Mouse (Mus musculus) cortical plate, adult 2 months (tissue): ENCODE results near the gene Smim4. TPM values are rescaled to one million over a fixed set of nuclear protein-coding genes. Genes with fewer than 3 reads are reported as not detected.

Experiments
- H3K27ac ChIP-seq: fragments of 200-500 bp; 2 replicates; pipeline ENCODE4 v1.5.1; 2012; ENCODE audit warnings: low read length, control low read depth, inconsistent platforms; ENCODE audit not compliant: insufficient read depth
- H3K4me1 ChIP-seq: fragments of 200-500 bp; 2 replicates; pipeline ENCODE4 v1.6.1; 2011; ENCODE audit warnings: low read length; ENCODE audit not compliant: control insufficient read depth, insufficient read depth
- H3K4me3 ChIP-seq: fragments of 200-500 bp; 2 replicates; pipeline ENCODE4 v1.5.1; 2011; ENCODE audit warnings: mild to moderate bottlenecking, low read length, control low read depth; ENCODE audit not compliant: insufficient read depth
- CTCF ChIP-seq: fragments of 200-500 bp; IDR thresholded peaks from 2 replicates; pipeline ENCODE4 v1.5.1; 2011; ENCODE audit warnings: mild to moderate bottlenecking, control low read depth, low read length; ENCODE audit not compliant: insufficient read depth; ENCODE audit errors: extremely low read depth
- POLR2A ChIP-seq: fragments of 200-500 bp; IDR thresholded peaks from 2 replicates; pipeline ENCODE4 v1.6.1; 2011; ENCODE audit warnings: mild to moderate bottlenecking, low read length, control low read depth; ENCODE audit not compliant: insufficient read depth; ENCODE audit errors: extremely low read depth
- polyA plus RNA-seq: library from polyadenylated mRNA; depleted of rRNA; stranded (reverse); fragments of >200 nt; gene quantifications from 2 replicates; pipeline ENCODE4 v1.2.3, GENCODE M21; 2012

Gene Smim4
- polyA plus RNA-seq, 1 experiment: 28.4 TPM

- no peak for TF ChIP-seq POLR2A
- no peak for TF ChIP-seq CTCF
- 0 out of 2 replicates have a peak, but pooled peaks cover 3% of the 10 kb centered on the region for H3K4me1 ChIP-seq
- no peak overlapping the region for H3K27ac ChIP-seq
- H3K4me3 ChIP-seq: no peak overlapping the region
These were observed 38.1 kb upstream of the Smim4 start for GRCm38 (mm10) chr14:31166827-31167226.

GRCm38 (mm10) chr14:31165991-31166630 is 37.4 kb upstream of the Smim4 start:
- Histone ChIP-seq H3K4me3 (no peak overlapping the region), H3K4me1 (0 out of 2 replicates have a peak, but pooled peaks cover 3% of the 10 kb centered on the region), H3K27ac (no peak overlapping the region)
- TF ChIP-seq CTCF (no peak), POLR2A (no peak)

GRCm38 (mm10) chr14:31165458-31165857 is 36.7 kb upstream of the Smim4 start:
- H3K27ac ChIP-seq: no peak overlapping the region
- no peak for TF ChIP-seq POLR2A
- TF ChIP-seq CTCF: no peak
- H3K4me3 ChIP-seq: no peak overlapping the region
- 0 out of 2 replicates have a peak, but pooled peaks cover 3% of the 10 kb centered on the region for H3K4me1 ChIP-seq

- Histone ChIP-seq H3K4me1 (0 out of 2 replicates have a peak, but pooled peaks cover 3% of the 10 kb centered on the region), H3K27ac (no peak overlapping the region), H3K4me3 (no peak overlapping the region)
- TF ChIP-seq CTCF: no peak
- no peak for TF ChIP-seq POLR2A
These were observed 36.3 kb upstream of the Smim4 start for GRCm38 (mm10) chr14:31165010-31165409.

GRCm38 (mm10) chr14:31164067-31164466 is 35.3 kb upstream of the Smim4 start:
- no peak overlapping the region for H3K4me3 ChIP-seq
- no peak overlapping the region for H3K27ac ChIP-seq
- H3K4me1 ChIP-seq: 0 out of 2 replicates have a peak, but pooled peaks cover 3% of the 10 kb centered on the region
- TF ChIP-seq POLR2A (no peak), CTCF (no peak)

- TF ChIP-seq CTCF: no peak
- TF ChIP-seq POLR2A: no peak
- no peaks in the 10 kb centered on the region for H3K4me1 ChIP-seq
- H3K27ac ChIP-seq: no peak overlapping the region
- H3K4me3 ChIP-seq: no peak overlapping the region
These were observed 32.9 kb upstream of the Smim4 start for GRCm38 (mm10) chr14:31161638-31162037.

GRCm38 (mm10) chr14:31161191-31161590 is 32.4 kb upstream of the Smim4 start:
- Histone ChIP-seq H3K4me3 (no peak overlapping the region), H3K27ac (no peak overlapping the region), H3K4me1 (no peaks in the 10 kb centered on the region)
- TF ChIP-seq CTCF (no peak), POLR2A (no peak)

GRCm38 (mm10) chr14:31160196-31161150 is 31.7 kb upstream of the Smim4 start:
- no peaks in the 10 kb centered on the region for H3K4me1 ChIP-seq
- no peak overlapping the region for H3K27ac ChIP-seq
- no peak for TF ChIP-seq POLR2A
- TF ChIP-seq CTCF: no peak
- H3K4me3 ChIP-seq: no peak overlapping the region

- Histone ChIP-seq H3K27ac (no peak overlapping the region), H3K4me1 (no peaks in the 10 kb centered on the region), H3K4me3 (no peak overlapping the region)
- TF ChIP-seq CTCF (no peak), POLR2A (no peak)
These were observed 16.9 kb upstream of the Smim4 start for GRCm38 (mm10) chr14:31145694-31146093.
